Mouse (Mus musculus) lung, adult 2 months (tissue): ENCODE results near the gene Sipa1l3. TPM values are rescaled to one million over a fixed set of nuclear protein-coding genes. Genes with fewer than 3 reads are reported as not detected.

Experiments
- DNase-seq: peaks from one replicate; pipeline ENCODE4 v3.0.0; 2022
- H3K4me1 ChIP-seq: fragments of 200-500 bp; 2 replicates; pipeline ENCODE4 v1.6.1; 2011; ENCODE audit warnings: low read length; ENCODE audit not compliant: control insufficient read depth, insufficient read depth
- H3K4me3 ChIP-seq: fragments of 200-500 bp; replicated peaks from 2 replicates; pipeline ENCODE3; 2011; ENCODE audit warnings: low read depth, mild to moderate bottlenecking, control low read depth, low read length; ENCODE audit errors: extremely low read depth
- CTCF ChIP-seq: fragments of 200-500 bp; IDR thresholded peaks from 2 replicates; pipeline ENCODE4 v1.5.1; 2011; ENCODE audit warnings: mild to moderate bottlenecking, low read length, control low read depth; ENCODE audit not compliant: insufficient read depth
- POLR2A ChIP-seq: fragments of 200-500 bp; IDR thresholded peaks from 2 replicates; pipeline ENCODE4 v1.6.1; 2011; ENCODE audit warnings: low read depth, mild to moderate bottlenecking, control low read depth, low read length, borderline replicate concordance; ENCODE audit errors: extremely low read depth
- WGBS: fragments of 180-500 bp; shearing (Covaris S2); methylation state at CpG from one replicate; pipeline ENCODE4 v1.1.7; 2018; 5-methylcytosine and 5-hydroxymethylcytosine counted together
- polyA plus RNA-seq: library from polyadenylated mRNA; depleted of rRNA; stranded (reverse); fragments of >200 nt; gene quantifications from 2 replicates; pipeline ENCODE4 v1.2.3, GENCODE M21; 2012

Gene Sipa1l3
- polyA plus RNA-seq, 1 experiment, result 125 TPM

DNA sequence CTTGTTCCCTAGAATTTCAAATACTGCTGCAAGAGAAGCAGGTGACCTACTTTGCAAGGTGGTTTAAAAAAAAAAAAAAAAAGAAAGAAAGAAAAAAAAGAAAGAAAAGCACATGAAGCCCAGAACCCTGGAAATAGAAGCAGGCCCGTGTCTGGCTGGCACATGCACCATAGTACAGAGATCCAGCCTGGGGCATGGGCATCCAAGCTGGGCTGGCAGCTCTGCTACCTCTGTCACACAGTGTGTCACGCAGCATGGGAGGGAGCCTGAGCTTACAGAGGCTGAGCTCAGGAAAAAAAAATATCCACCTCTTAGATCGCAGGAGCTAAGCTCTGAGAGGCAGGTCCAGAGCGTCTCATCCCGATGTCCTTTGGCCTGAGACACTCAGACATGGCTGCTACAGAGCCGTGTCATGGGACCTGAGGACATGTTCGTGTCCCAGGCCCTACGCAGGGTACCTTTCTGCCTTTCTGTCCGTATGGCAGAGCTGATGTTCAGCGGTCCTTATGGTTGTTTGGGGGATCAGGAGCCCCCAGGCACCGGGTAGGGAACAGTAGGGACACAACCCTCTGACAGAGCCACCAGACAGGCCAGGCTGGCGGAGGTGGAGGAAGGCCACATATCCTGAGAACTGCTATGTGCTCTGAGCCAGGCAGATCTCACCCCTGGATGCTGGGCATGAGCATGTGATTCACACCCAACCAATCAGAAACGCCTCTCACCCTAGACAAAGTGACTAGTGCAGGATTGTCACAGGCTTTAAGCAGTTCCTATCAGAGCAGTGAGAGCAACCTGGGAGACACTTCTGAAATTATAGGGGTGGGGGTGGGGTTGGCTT lies 151.1 kb downstream of the Sipa1l3 start:
- 84% methylated on average over 13 of the region's 13 CpGs for WGBS
- TF ChIP-seq POLR2A, result no peak
- no peak for TF ChIP-seq CTCF
- no peak for DNase-seq
- no peaks in the 10 kb centered on the region for H3K4me1 ChIP-seq
- no peak overlapping the region for H3K4me3 ChIP-seq

GRCm38 (mm10) chr7:29364052-29364451 lies 154.4 kb downstream of the Sipa1l3 start:
- WGBS, result 49% methylated on average over 4 of the region's 4 CpGs
- TF ChIP-seq CTCF, result no peak; the same call in 1 of the 2 replicates
- TF ChIP-seq POLR2A, result no peak
- no peak for DNase-seq
- Histone ChIP-seq H3K4me3 (no peak overlapping the region), H3K4me1 (no peaks in the 10 kb centered on the region)

GRCm38 (mm10) chr7:29361497-29361896 lies 156.9 kb downstream of the Sipa1l3 start:
- no peak for DNase-seq
- 90% methylated on average over 13 of the region's 13 CpGs for WGBS
- Histone ChIP-seq H3K4me3 (no peak overlapping the region), H3K4me1 (no peaks in the 10 kb centered on the region)
- TF ChIP-seq CTCF, result no peak
- TF ChIP-seq POLR2A, result no peak

DNA sequence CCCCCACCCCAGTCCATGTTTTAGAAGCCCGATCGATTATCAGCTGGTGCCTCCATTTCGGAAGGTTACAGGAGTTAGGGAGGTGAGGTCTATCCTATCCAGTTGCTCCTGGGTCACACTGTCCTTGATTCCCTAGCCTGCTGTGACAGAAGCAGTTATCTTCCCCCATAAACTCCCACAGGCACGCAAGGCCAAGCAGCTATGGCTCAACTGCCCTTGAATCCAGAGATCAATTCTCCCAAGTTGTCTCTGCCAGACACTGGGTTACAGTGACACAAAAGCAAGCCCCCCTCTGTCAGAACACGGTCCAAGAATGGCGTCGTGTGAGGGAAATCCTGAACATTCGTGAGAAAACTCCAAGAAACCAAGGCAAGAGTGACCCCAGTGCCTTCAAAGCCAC lies 163.0 kb downstream of the Sipa1l3 start:
- no peak for DNase-seq
- no peaks in the 10 kb centered on the region for H3K4me1 ChIP-seq
- no peak overlapping the region for H3K4me3 ChIP-seq
- no peak for TF ChIP-seq POLR2A
- TF ChIP-seq CTCF, result no peak
- WGBS, result 84% methylated on average over 8 of the region's 8 CpGs

DNA sequence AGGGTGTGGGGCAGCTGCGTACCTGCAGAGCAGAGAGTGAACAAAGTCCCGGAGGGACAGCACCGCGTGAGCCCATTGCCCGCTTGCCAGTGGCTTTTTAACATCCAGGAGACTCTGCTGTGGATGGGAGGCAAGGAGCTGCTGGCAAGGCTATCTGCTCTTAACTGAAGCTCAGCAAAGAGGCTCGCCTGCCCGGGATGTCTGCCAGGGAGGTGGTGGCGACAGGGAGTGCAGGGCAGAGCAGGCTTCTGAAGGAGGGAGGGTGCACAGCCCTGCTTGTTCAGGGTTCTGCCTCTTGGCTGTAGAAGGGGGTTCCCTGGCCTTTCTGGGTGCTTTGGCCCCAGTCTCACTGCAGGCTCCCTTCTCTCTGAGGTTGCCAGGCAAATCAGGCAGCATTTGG lies 164.3 kb downstream of the Sipa1l3 start:
- H3K4me1 ChIP-seq, result no peaks in the 10 kb centered on the region
- TF ChIP-seq POLR2A (no peak), CTCF (no peak)
- DNase-seq, result no peak
- no peak overlapping the region for H3K4me3 ChIP-seq
- 81% methylated on average over 8 of the region's 8 CpGs for WGBS

- no peak for DNase-seq
- Histone ChIP-seq H3K4me1 (no peaks in the 10 kb centered on the region), H3K4me3 (no peak overlapping the region)
- TF ChIP-seq CTCF (no peak), POLR2A (no peak)
- WGBS, result 88% methylated on average over 8 of the region's 8 CpGs
These were observed 166.2 kb downstream of the Sipa1l3 start for GRCm38 (mm10) chr7:29352246-29352645.

- no peak for DNase-seq
- no peak overlapping the region for H3K4me3 ChIP-seq
- TF ChIP-seq CTCF (no peak), POLR2A (no peak)
- WGBS, result 75% methylated on average over 10 of the region's 10 CpGs
- no peaks in the 10 kb centered on the region for H3K4me1 ChIP-seq
These were observed 168.0 kb downstream of the Sipa1l3 start for GRCm38 (mm10) chr7:29350489-29350888.

- Histone ChIP-seq H3K4me1 (no peaks in the 10 kb centered on the region), H3K4me3 (no peak overlapping the region)
- TF ChIP-seq POLR2A, result no peak
- no peak for TF ChIP-seq CTCF
- 87% methylated on average over 3 of the region's 3 CpGs for WGBS
- DNase-seq, result no peak
These were observed 172.2 kb downstream of the Sipa1l3 start for GRCm38 (mm10) chr7:29346212-29346611.

- TF ChIP-seq CTCF (no peak), POLR2A (no peak)
- WGBS, result 90% methylated on average over 4 of the region's 4 CpGs
- DNase-seq, result no peak
- Histone ChIP-seq H3K4me3 (no peak overlapping the region), H3K4me1 (no peaks in the 10 kb centered on the region)
These were observed 172.9 kb downstream of the Sipa1l3 start for GRCm38 (mm10) chr7:29345534-29345933.

DNA sequence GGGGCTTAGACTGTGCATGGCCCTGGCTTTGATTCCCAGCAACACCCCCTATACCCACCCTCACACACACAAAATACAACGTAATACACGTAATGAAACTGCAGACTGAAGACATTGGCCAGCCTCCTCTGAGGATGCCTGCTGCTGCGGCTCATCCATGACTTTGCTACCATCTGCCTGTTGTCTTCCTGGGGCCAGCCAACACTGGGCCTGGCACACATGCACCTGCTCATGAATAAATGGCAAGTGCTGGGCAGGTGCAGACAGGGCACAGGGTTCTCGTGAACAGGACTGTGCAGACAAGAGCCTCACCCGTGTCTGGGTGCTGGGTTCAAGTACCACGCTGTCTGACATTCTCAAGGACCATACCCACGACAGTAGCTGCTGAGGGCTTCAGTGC lies 174.7 kb downstream of the Sipa1l3 start:
- 94% methylated on average over 7 of the region's 7 CpGs for WGBS
- TF ChIP-seq POLR2A, result no peak
- TF ChIP-seq CTCF, result no peak

DNA sequence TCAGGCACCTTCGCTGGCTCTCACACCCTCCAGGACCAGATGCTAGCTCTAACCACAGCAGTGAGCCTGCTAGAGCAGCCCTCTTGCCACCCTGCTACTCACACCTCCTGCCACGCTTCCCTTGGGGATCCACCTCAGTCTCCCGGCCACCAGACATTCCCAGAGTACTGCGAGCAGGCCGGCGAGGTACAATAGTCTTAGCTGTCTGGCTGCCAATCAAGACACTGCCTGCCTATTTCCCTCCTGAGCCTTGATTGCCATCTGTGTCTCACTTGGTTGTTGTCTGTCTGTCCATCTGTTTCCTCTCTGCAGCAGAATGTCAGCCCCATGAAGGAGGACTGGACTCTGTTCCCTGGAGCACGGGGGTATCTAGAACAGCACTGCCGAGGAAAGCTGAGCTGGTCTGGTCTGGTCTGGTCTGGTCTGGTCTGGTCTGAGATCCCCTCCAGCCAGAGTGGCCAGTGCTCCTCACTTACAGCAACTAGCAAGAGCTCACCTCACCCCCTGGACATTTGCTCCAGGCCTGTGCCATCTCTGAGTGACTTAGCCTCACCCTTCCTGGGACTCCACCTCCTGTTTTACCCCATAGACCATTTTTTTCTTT lies 175.8 kb downstream of the Sipa1l3 start:
- no peak for DNase-seq
- H3K4me3 ChIP-seq, result no peak overlapping the region
- WGBS, result 65% methylated on average over 8 of the region's 8 CpGs
- TF ChIP-seq POLR2A (no peak), CTCF (no peak)
- H3K4me1 ChIP-seq, result no peaks in the 10 kb centered on the region

More for the DNA sequence above, 174.7 kb downstream of the Sipa1l3 start:
- DNase-seq, result no peak
- Histone ChIP-seq H3K4me3 (no peak overlapping the region), H3K4me1 (no peaks in the 10 kb centered on the region)
